Mouse (Mus musculus) MEL (cell line): ENCODE results near the gene Clec1b. TPM values are rescaled to one million over a fixed set of nuclear protein-coding genes. Genes with fewer than 3 reads are reported as not detected.

Experiments
- DNase-seq: peaks from one replicate; pipeline ENCODE4 v3.0.0; 2011; ENCODE audit warnings: low read depth, low spot score
- H3K27ac ChIP-seq: 2 replicates; pipeline ENCODE4 v1.5.1; 2012; ENCODE audit warnings: low read depth, mild to moderate bottlenecking, control low read depth, low read length, moderate library complexity; ENCODE audit not compliant: control insufficient read depth
- H3K27me3 ChIP-seq, 2 experiments: fragments of 150-350 bp in 1 of 2; sonication (generic) in 1 of 2; 2 replicates each; pipeline ENCODE4 v1.6.1; 2012; ENCODE audit warnings: low read length in 2 of 2, mild to moderate bottlenecking in 2 of 2, improper control_type of control experiment in 1 of 2, moderate library complexity in 1 of 2; ENCODE audit not compliant: insufficient read depth in 2 of 2, control insufficient read depth in 1 of 2
- H3K36me3 ChIP-seq, 2 experiments: 2 replicates each; pipeline ENCODE4 v1.6.1; 2012 to 2014; ENCODE audit warnings: low read length in 2 of 2, improper control_type of control experiment in 1 of 2, inconsistent platforms in 1 of 2, mild to moderate bottlenecking in 1 of 2; ENCODE audit not compliant: insufficient read depth in 2 of 2, control insufficient read depth in 1 of 2
- H3K4me1 ChIP-seq, 2 experiments: fragments of 150-350 bp in 1 of 2; sonication (generic) in 1 of 2; 2 replicates each; pipeline ENCODE4 v1.6.1; 2012; ENCODE audit warnings: low read length in 2 of 2, improper control_type of control experiment in 1 of 2, mild to moderate bottlenecking in 1 of 2; ENCODE audit not compliant: insufficient read depth in 2 of 2, control insufficient read depth in 1 of 2
- H3K4me3 ChIP-seq, 2 experiments: fragments of 150-350 bp in 1 of 2; sonication (generic) in 1 of 2; 2 replicates each; pipeline ENCODE4 v1.5.1; 2012; ENCODE audit warnings: low read depth in 2 of 2, low read length in 2 of 2, mild to moderate bottlenecking in 2 of 2, moderate library complexity in 2 of 2, control low read depth in 1 of 2, improper control_type of control experiment in 1 of 2; ENCODE audit not compliant: control insufficient read depth in 1 of 2, insufficient read depth in 1 of 2
- H3K79me2 ChIP-seq: 2 replicates; pipeline ENCODE4 v1.6.1; 2012; ENCODE audit warnings: mild to moderate bottlenecking, low read length, moderate library complexity; ENCODE audit not compliant: control insufficient read depth, poor library complexity, insufficient read depth
- H3K9ac ChIP-seq: 2 replicates; pipeline ENCODE4 v1.6.1; 2012; ENCODE audit warnings: low read depth, mild to moderate bottlenecking, control low read depth, low read length, moderate library complexity; ENCODE audit not compliant: control insufficient read depth, poor library complexity, severe bottlenecking
- H3K9me3 ChIP-seq: fragments of 150-350 bp; sonication (generic); replicated peaks from 2 replicates; pipeline ENCODE4 v1.6.1; 2012; ENCODE audit warnings: mild to moderate bottlenecking, low read length, improper control_type of control experiment, moderate library complexity; ENCODE audit not compliant: insufficient read depth
- CHD2 ChIP-seq: IDR thresholded peaks from 2 replicates; pipeline ENCODE4 v1.6.1; 2011; ENCODE audit warnings: low read length, improper control_type of control experiment
- CTCF ChIP-seq, 3 experiments: IDR thresholded peaks in 2 of 3; conservative IDR thresholded peaks in 1 of 3; 2 replicates each; pipeline ENCODE4 v1.5.1; 2011 to 2012; ENCODE audit warnings: low read length in 3 of 3, low read depth in 2 of 3, mild to moderate bottlenecking in 2 of 3, improper control_type of control experiment in 1 of 3, inconsistent platforms in 1 of 3, mixed read lengths in 1 of 3, moderate library complexity in 1 of 3; ENCODE audit not compliant: control insufficient read depth in 1 of 3, insufficient read depth in 1 of 3, poor library complexity in 1 of 3, severe bottlenecking in 1 of 3
- E2F4 ChIP-seq: IDR thresholded peaks from 2 replicates; pipeline ENCODE4 v1.6.1; 2011; ENCODE audit warnings: low read depth, low read length, improper control_type of control experiment, borderline replicate concordance
- ELF1 ChIP-seq: IDR thresholded peaks from 2 replicates; pipeline ENCODE4 v1.6.1; 2014; ENCODE audit warnings: low read depth, mild to moderate bottlenecking, inconsistent platforms, low read length, improper control_type of control experiment, moderate library complexity
- EP300 ChIP-seq, 2 experiments: IDR thresholded peaks; 2 replicates each; pipeline ENCODE4 v1.6.1; 2011; ENCODE audit warnings: improper control_type of control experiment in 2 of 2, low read length in 2 of 2, low read depth in 1 of 2, mild to moderate bottlenecking in 1 of 2
- GATA1 ChIP-seq: IDR thresholded peaks from 2 replicates; pipeline ENCODE4 v1.6.1; 2011; ENCODE audit warnings: low read depth, low read length, improper control_type of control experiment
- MAZ ChIP-seq: IDR thresholded peaks from 2 replicates; pipeline ENCODE4 v1.6.1; 2012; ENCODE audit warnings: low read depth, mild to moderate bottlenecking, inconsistent platforms, low read length, improper control_type of control experiment
- MYC ChIP-seq: IDR thresholded peaks from 2 replicates; pipeline ENCODE4 v1.6.1; 2011; ENCODE audit warnings: low read depth, mild to moderate bottlenecking, low read length, improper control_type of control experiment, moderate library complexity
- NELFE ChIP-seq: IDR thresholded peaks from 2 replicates; pipeline ENCODE4 v1.6.1; 2011; ENCODE audit warnings: low read depth, low read length, improper control_type of control experiment
- POLR2AphosphoS2 ChIP-seq: IDR thresholded peaks from 2 replicates; pipeline ENCODE4 v1.6.1; 2011; ENCODE audit warnings: low read length, improper control_type of control experiment
- POLR2AphosphoS5 ChIP-seq: IDR thresholded peaks from 2 replicates; pipeline ENCODE4 v1.6.1; 2012; ENCODE audit warnings: low read depth, borderline replicate concordance, mild to moderate bottlenecking, inconsistent platforms, low read length, moderate library complexity, mixed read lengths
- SIN3A ChIP-seq: IDR thresholded peaks from 2 replicates; pipeline ENCODE4 v1.6.1; 2012; ENCODE audit warnings: low read length, improper control_type of control experiment, inconsistent platforms
- TAL1 ChIP-seq: IDR thresholded peaks from 2 replicates; pipeline ENCODE4 v1.6.1; 2012; ENCODE audit warnings: mild to moderate bottlenecking, inconsistent platforms, low read length, moderate library complexity, mixed read lengths
- TBP ChIP-seq: IDR thresholded peaks from 2 replicates; pipeline ENCODE4 v1.8.0; 2011; ENCODE audit warnings: low read depth, low read length, improper control_type of control experiment
- USF1 ChIP-seq: IDR thresholded peaks from 2 replicates; pipeline ENCODE4 v1.6.1; 2014; ENCODE audit warnings: low read depth, mild to moderate bottlenecking, inconsistent platforms, low read length, improper control_type of control experiment, moderate library complexity
- USF2 ChIP-seq, 2 experiments: IDR thresholded peaks; 2 replicates each; pipeline ENCODE4 v1.6.1; 2011 to 2012; ENCODE audit warnings: improper control_type of control experiment in 2 of 2, low read length in 2 of 2, borderline replicate concordance in 1 of 2, inconsistent platforms in 1 of 2, low read depth in 1 of 2, mild to moderate bottlenecking in 1 of 2; ENCODE audit not compliant: insufficient read depth in 1 of 2
- ZC3H11A ChIP-seq: IDR thresholded peaks from 2 replicates; pipeline ENCODE4 v1.6.1; 2012; ENCODE audit warnings: low read depth, mild to moderate bottlenecking, inconsistent platforms, low read length, improper control_type of control experiment
- ZKSCAN1 ChIP-seq: IDR thresholded peaks from 2 replicates; pipeline ENCODE4 v1.6.1; 2012; ENCODE audit warnings: low read depth, mild to moderate bottlenecking, inconsistent platforms, low read length, improper control_type of control experiment, moderate library complexity
- polyA plus RNA-seq, 2 experiments: library from polyadenylated mRNA; stranded (reverse) in 1 of 2; unstranded in 1 of 2; fragments of >175 nt in 1 of 2; fragments of >200 nt in 1 of 2; gene quantifications; 2 replicates each; pipeline versions ENCODE4 v1.2.1 to v1.2.4; 2012; ENCODE audit warnings: low replicate concordance in 2 of 2, low read depth in 1 of 2; ENCODE audit not compliant: insufficient read length in 2 of 2, insufficient read depth in 1 of 2, missing spikeins in 1 of 2
- total RNA-seq: library from RNA; depleted of rRNA; stranded (reverse); fragments of 300-350 nt; gene quantifications from 2 replicates; pipeline ENCODE4 v1.2.3, GENCODE M21; 2012

Gene Clec1b
- total and polyA plus RNA-seq, 3 experiments = not detected

DNA sequence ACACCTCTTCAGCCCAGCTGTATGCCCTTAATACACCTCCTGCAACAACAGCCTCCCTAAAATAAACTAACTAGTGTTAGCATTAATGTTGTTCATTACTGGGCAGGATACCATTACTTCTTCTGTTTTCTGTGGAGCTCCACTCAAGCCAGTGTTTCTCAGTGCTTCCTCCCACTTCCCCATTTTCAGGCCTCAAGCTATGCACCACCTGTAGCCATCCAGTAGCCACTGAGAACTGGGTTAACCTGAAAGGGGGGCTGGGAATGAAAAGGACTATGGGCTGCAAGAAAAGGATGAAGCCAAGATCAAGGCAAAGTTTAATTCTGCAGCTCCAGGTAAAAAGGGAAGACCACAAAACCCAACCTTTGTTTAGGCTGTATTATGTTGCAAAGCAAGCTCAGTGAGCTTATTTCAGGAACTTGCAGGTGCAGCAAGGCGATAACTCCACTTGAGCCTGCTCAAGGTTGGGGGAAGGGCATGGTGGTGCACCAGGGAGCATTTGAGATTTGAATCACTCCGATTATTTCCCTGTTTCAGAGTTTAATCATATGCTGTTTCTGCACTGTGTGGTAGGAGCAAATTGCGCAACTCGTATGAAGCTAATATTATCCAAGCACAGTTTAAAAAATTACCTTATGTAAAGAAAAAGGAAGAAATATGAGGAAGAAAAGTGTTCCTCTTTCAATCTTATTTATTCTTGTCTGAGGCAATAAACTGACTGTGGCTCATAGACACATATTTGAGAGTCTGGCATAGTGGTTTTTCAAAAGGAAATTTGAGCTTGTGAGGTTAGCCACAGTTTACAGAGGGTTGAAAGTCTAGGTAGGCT lies 47.4 kb upstream of the Clec1b start (continued):
- TF ChIP-seq CTCF (IDR thresholded peaks at IDR 0.05 in 2 of 3, conservative IDR thresholded peaks at IDR 0.05 in 1 of 3; ENCODE audit: control insufficient read depth in 1 of 3, insufficient read depth in 1 of 3, low read depth in 2 of 3, low read length in 3 of 3, poor library complexity in 1 of 3, severe bottlenecking in 1 of 3) = no peak
- peak; percentile 60 for TF ChIP-seq CHD2
- TF ChIP-seq ZC3H11A = no peak
- TF ChIP-seq E2F4 = no peak

DNA sequence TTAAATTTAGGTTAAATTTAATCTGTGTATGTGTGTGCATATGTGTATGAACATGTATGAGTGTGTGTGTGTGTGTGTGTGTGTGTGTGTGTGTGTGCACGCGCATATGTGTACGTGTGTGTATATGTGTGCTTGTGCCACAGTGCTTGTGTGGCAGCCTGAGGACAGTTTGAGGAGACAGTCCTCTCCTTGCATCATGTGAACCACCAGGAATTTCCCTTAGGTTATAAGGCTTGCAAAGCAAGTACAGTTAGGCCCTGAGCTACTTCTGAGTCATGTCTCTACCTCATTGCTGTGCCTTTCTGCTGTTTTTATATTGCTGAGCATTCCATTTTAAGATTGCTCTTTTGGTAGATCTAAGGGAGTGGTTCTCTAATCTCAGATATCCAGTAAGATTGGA lies 46.0 kb upstream of the Clec1b start:
- Histone ChIP-seq H3K36me3 (peaks cover 0 to 6% of the 10 kb centered on the region in 2 experiments; a peak in 2 of 4 replicates), H3K4me3 (no peak overlapping the region), H3K4me1 (peaks cover 3 to 6% of the 10 kb centered on the region in 2 experiments), H3K27ac (no peak overlapping the region), H3K9ac (no peak overlapping the region), H3K27me3 (no peaks in the 10 kb centered on the region; a peak in 1 of 4 replicates), H3K79me2 (no peaks in the 10 kb centered on the region)
- TF ChIP-seq ELF1 (no peak), SIN3A (no peak)
- TF ChIP-seq, all 39 proteins: peak for 0
- no peak for DNase-seq
- H3K9me3 ChIP-seq = no peaks in the 10 kb centered on the region

DNA sequence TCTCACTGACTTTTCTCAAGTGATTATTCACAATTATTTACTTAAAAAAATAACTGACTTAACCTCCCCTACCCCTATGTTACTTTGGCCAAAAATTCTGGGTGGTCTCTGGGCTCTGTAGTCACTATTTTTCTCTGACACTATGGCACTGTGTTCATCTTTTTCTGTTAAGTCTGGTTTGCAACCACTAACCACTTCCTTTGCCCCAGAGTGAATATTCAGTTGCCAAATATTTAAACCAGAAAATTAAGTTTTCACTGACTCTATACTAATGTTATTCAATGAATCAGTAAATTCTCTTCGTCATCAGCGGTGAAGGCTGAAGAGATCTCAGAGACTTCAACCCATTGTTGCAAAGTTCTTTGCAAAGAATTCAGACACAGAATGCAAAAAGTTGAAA lies 41.3 kb upstream of the Clec1b start:
- no peaks in the 10 kb centered on the region for H3K36me3 ChIP-seq
- no peaks in the 10 kb centered on the region for H3K9me3 ChIP-seq
- TF ChIP-seq EP300 (IDR thresholded peaks at IDR 0.05; ENCODE audit: low read depth in 1 of 2, low read length in 2 of 2) (no peak), USF1 (no peak), NELFE (no peak), USF2 (IDR thresholded peaks at IDR 0.05; ENCODE audit: borderline replicate concordance in 1 of 2, insufficient read depth in 1 of 2, low read depth in 1 of 2, low read length in 2 of 2) (no peak), CTCF (IDR thresholded peaks at IDR 0.05 in 2 of 3, conservative IDR thresholded peaks at IDR 0.05 in 1 of 3; ENCODE audit: control insufficient read depth in 1 of 3, insufficient read depth in 1 of 3, low read depth in 2 of 3, low read length in 3 of 3, poor library complexity in 1 of 3, severe bottlenecking in 1 of 3) (no peak), POLR2AphosphoS5 (no peak), TBP (no peak), POLR2AphosphoS2 (no peak), ZKSCAN1 (no peak), MAZ (no peak), TAL1 (no peak), GATA1 (no peak), MYC (no peak)
- H3K4me1 ChIP-seq = no peaks in the 10 kb centered on the region
- no peak overlapping the region for H3K9ac ChIP-seq
- no peak overlapping the region for H3K4me3 ChIP-seq
- DNase-seq = no peak
- no peaks in the 10 kb centered on the region for H3K79me2 ChIP-seq
- H3K27ac ChIP-seq = no peak overlapping the region
- peaks cover 0 to 2% of the 10 kb centered on the region in 2 experiments; a peak in 2 of 4 replicates for H3K27me3 ChIP-seq
